Mouse (Mus musculus): ENCODE measurements around the gene Isg20l2. TPM values are rescaled to one million over a fixed set of nuclear protein-coding genes. Genes with fewer than 3 reads are reported as not detected.

Gene Isg20l2
- polyA plus RNA-seq, 1 experiment: 22.3 TPM

DNA sequence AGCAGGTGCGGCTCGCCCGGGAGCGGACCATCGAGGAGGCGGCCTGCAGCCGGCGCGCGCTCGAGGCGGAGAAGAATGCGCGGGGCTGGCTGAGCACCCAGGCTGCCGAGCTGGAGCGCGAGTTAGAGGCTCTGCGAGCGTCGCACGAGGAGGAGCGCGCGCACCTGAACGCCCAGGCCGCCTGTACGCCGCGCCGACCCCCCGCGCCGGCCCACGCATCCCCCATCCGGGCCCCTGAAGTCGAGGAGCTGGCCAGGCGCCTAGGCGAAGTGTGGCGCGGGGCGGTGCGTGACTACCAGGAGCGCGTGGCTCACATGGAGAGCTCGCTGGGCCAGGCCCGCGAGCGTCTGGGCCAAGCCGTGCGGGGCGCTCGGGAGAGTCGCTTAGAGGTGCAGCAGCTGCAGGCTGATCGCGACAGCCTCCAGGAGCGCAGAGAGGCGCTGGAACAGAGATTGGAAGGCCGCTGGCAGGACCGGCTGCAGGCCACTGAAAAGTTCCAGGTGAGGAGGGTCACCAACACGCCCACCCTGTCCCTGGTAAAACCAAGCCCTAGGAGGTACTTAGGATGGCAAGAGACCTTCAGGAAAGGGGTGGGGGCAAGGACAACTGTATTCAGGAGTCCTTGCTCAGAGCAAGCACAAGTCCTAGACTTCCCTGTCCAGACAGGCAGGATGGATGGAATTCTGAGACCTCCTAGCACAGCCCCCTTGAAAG, 41.5 kb downstream of the Isg20l2 start:
- no peaks in the 10 kb centered on the region for H3K4me1 ChIP-seq (ENCODE audit: control insufficient read depth, insufficient read depth, low read length)
- peak overlapping the region; percentile 41 for H3K4me3 ChIP-seq (ENCODE audit: insufficient read depth, low read length)
- H3K27ac ChIP-seq (ENCODE audit: insufficient read depth, low read depth, low read length): no peak overlapping the region
- TF ChIP-seq CTCF (IDR thresholded peaks at IDR 0.05; ENCODE audit: low read depth, low read length): no peak
- no peak for TF ChIP-seq POLR2A (IDR thresholded peaks at IDR 0.05; ENCODE audit: borderline replicate concordance, low read depth, low read length)

- TF ChIP-seq POLR2A (IDR thresholded peaks at IDR 0.05; ENCODE audit: borderline replicate concordance, low read depth, low read length): no peak
- TF ChIP-seq CTCF (IDR thresholded peaks at IDR 0.05; ENCODE audit: low read depth, low read length): no peak
- 0 out of 2 replicates have a peak overlapping the region, but pooled peaks have one; percentile 41 for H3K4me3 ChIP-seq (ENCODE audit: insufficient read depth, low read length)
- no peak overlapping the region for H3K27ac ChIP-seq (ENCODE audit: insufficient read depth, low read depth, low read length)
- H3K4me1 ChIP-seq (ENCODE audit: control insufficient read depth, insufficient read depth, low read length): no peaks in the 10 kb centered on the region
Measured at GRCm38 (mm10) chr3:87972203-87972664, 42.1 kb downstream of the Isg20l2 start.

- Histone ChIP-seq H3K4me1 (ENCODE audit: control insufficient read depth, insufficient read depth, low read length) (no peaks in the 10 kb centered on the region), H3K4me3 (ENCODE audit: insufficient read depth, low read length) (no peak overlapping the region), H3K27ac (ENCODE audit: insufficient read depth, low read depth, low read length) (no peak overlapping the region)
- no peak for TF ChIP-seq POLR2A (IDR thresholded peaks at IDR 0.05; ENCODE audit: borderline replicate concordance, low read depth, low read length)
- TF ChIP-seq CTCF (IDR thresholded peaks at IDR 0.05; ENCODE audit: low read depth, low read length): no peak
Measured at GRCm38 (mm10) chr3:87972776-87973175, 42.7 kb downstream of the Isg20l2 start.

DNA sequence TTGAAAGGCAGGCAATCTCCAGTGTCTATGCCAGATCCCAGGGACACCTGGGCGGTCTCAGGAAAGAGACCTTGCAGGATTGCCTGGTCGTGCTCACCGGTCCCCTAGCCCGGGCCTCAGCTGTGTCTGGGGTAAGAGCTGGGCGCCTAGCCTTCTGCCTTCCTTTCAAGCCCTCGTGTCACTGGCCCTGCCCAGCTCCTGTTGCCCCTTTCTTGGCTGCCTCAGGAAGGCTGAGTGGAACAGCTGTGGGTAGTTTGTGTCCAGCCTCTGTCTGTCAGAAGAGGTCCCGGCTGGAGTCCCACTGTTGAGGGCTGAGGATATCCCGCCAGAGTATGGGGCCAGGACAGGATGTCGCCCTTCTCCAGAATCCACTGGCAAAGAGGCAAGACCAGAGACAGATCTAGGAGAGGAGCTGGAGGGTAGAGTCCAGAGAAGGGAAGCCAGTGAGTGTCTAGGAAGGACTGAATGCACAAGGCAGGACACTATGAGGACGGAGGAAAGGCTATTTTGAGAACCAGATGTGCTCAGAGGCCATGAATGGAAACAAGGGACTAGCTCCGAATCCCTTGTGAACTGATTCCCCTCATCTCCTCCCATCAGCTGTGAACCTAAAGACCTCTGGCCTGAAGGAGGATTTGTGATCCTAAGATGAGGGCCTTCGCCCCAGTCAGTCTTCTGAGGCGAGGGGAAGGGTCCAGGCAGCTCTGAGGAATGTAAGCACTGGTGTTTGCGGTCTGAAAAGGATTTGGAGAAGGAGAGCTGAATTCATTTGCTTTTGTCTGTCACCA, 43.7 kb downstream of the Isg20l2 start:
- no peak overlapping the region for H3K27ac ChIP-seq (ENCODE audit: insufficient read depth, low read depth, low read length)
- no peaks in the 10 kb centered on the region for H3K4me1 ChIP-seq (ENCODE audit: control insufficient read depth, insufficient read depth, low read length)
- TF ChIP-seq POLR2A (IDR thresholded peaks at IDR 0.05; ENCODE audit: borderline replicate concordance, low read depth, low read length): no peak
- TF ChIP-seq CTCF (IDR thresholded peaks at IDR 0.05; ENCODE audit: low read depth, low read length): no peak
- H3K4me3 ChIP-seq (ENCODE audit: insufficient read depth, low read length): no peak overlapping the region

GRCm38 (mm10) chr3:87974381-87974987, 44.4 kb downstream of the Isg20l2 start:
- H3K4me1 ChIP-seq (ENCODE audit: control insufficient read depth, insufficient read depth, low read length): no peaks in the 10 kb centered on the region
- TF ChIP-seq CTCF (IDR thresholded peaks at IDR 0.05; ENCODE audit: low read depth, low read length): no peak
- no peak for TF ChIP-seq POLR2A (IDR thresholded peaks at IDR 0.05; ENCODE audit: borderline replicate concordance, low read depth, low read length)
- H3K4me3 ChIP-seq (ENCODE audit: insufficient read depth, low read length): no peak overlapping the region
- H3K27ac ChIP-seq (ENCODE audit: insufficient read depth, low read depth, low read length): no peak overlapping the region

DNA sequence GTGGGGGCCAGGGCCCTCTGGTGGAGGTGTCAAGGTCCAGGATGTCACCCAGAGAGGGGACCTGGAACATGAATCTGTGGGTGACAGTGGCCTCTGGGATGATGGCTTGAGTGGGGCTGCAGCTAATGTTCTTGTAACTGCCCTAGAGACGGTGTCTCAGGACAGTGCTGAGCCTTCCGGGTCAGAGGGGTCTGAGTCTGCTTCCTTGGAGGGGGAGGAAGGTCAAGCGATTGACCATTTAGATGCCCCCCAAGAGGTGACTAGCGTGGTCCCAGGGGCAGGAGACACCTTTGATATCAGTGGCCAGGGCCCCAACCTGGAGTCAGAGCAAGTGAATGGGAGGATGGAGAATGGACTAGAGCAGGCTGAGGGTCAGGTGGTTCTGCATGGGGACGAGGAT, 49.4 kb downstream of the Isg20l2 start:
- Histone ChIP-seq H3K27ac (ENCODE audit: insufficient read depth, low read depth, low read length) (no peak overlapping the region), H3K4me1 (ENCODE audit: control insufficient read depth, insufficient read depth, low read length) (peaks cover 27% of the 10 kb centered on the region), H3K4me3 (ENCODE audit: insufficient read depth, low read length) (no peak overlapping the region)
- TF ChIP-seq CTCF (IDR thresholded peaks at IDR 0.05; ENCODE audit: low read depth, low read length) (no peak), POLR2A (IDR thresholded peaks at IDR 0.05; ENCODE audit: borderline replicate concordance, low read depth, low read length) (no peak)

GRCm38 (mm10) chr3:87980085-87980484, 50.0 kb downstream of the Isg20l2 start:
- no peak for TF ChIP-seq CTCF (IDR thresholded peaks at IDR 0.05; ENCODE audit: low read depth, low read length)
- no peak for TF ChIP-seq POLR2A (IDR thresholded peaks at IDR 0.05; ENCODE audit: borderline replicate concordance, low read depth, low read length)
- Histone ChIP-seq H3K4me1 (ENCODE audit: control insufficient read depth, insufficient read depth, low read length) (peaks cover 30% of the 10 kb centered on the region), H3K27ac (ENCODE audit: insufficient read depth, low read depth, low read length) (no peak overlapping the region), H3K4me3 (ENCODE audit: insufficient read depth, low read length) (no peak overlapping the region)

DNA sequence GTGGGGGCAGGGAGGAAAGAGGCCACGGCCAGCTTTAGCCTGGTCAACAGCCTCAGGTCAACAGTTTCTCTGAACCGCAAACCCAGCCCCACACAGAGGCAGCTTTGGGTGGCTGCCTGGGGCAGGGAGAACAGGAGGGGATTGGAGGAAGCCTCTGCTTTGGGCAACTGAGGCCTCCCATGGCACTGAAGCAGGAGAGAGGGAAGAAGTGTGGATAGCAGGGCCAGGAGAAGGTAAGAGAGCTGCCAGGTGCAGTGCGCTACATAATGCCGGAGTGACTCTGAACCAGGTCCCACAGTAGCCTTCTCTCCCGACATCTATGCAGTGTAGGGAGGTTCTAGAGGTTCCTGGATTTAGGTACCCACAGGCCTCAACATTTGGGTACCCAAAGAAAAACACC, 50.6 kb downstream of the Isg20l2 start:
- H3K27ac ChIP-seq (ENCODE audit: insufficient read depth, low read depth, low read length): no peak overlapping the region
- H3K4me1 ChIP-seq (ENCODE audit: control insufficient read depth, insufficient read depth, low read length): peaks cover 34% of the 10 kb centered on the region
- H3K4me3 ChIP-seq (ENCODE audit: insufficient read depth, low read length): no peak overlapping the region
- no peak for TF ChIP-seq POLR2A (IDR thresholded peaks at IDR 0.05; ENCODE audit: borderline replicate concordance, low read depth, low read length)
- TF ChIP-seq CTCF (IDR thresholded peaks at IDR 0.05; ENCODE audit: low read depth, low read length): no peak

DNA sequence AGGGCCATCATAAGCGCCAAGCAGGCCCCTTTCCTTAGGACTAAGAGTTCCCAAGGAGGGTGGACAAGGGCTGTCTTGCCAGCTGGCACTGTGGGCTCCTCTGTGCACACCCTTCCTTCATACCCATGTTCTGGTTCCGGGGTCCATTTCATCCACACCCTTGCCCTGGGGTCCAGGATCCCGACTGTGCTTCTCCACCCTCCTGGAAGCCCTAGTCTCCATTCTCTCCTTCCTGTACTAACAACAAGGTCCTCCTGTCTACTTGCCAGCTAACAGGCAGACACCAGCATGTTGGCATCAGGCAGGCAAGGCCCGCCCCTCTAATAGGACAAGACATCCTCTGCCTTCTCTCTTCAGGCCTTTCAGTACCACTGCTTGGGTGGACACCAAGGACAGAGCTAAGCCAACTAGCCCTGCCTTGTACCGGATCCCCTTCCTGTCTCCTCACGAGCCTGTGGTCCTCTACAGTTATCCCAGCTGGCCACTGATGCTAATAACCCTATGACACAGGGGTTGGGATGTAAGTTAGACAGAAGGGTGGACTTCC, 51.2 kb downstream of the Isg20l2 start:
- peaks cover 34% of the 10 kb centered on the region for H3K4me1 ChIP-seq (ENCODE audit: control insufficient read depth, insufficient read depth, low read length)
- no peak overlapping the region for H3K27ac ChIP-seq (ENCODE audit: insufficient read depth, low read depth, low read length)
- no peak overlapping the region for H3K4me3 ChIP-seq (ENCODE audit: insufficient read depth, low read length)
- TF ChIP-seq CTCF (IDR thresholded peaks at IDR 0.05; ENCODE audit: low read depth, low read length) (no peak), POLR2A (IDR thresholded peaks at IDR 0.05; ENCODE audit: borderline replicate concordance, low read depth, low read length) (no peak)

Data from bone marrow macrophage, adult 2 months (primary cell).